Mouse (Mus musculus): ENCODE measurements around the gene Hjurp. TPM values are rescaled to one million over a fixed set of nuclear protein-coding genes. Genes with fewer than 3 reads are reported as not detected.

Hjurp gene
- polyA plus RNA-seq (2014; fragmentation: Nextera tagmentation; extraction: Ambion mirVana): 215 and 225 TPM in 2 replicates

GRCm38 (mm10) chr1:88277098-88277817, at the start of gene Hjurp, which contains the start of gene Trpm8:
Gene Hjurp (minus strand): TSS chr1:88277633.
Gene Trpm8 (plus strand): TSS chr1:88277661.
- H3K4me3 ChIP-seq (ENCODE audit: low read depth, low read length): peak within 1 kb of the TSS; percentile 53
- peaks cover 12% of the 10 kb centered on the region for H3K4me1 ChIP-seq (ENCODE audit: insufficient read depth)
- peak within 1 kb of the TSS; percentile 63 for H3K4me2 ChIP-seq
- peak; percentile 100 for TF ChIP-seq CTCF (IDR thresholded peaks at IDR 0.05; ENCODE audit: low read depth)
- H3K9ac ChIP-seq: peak within 1 kb of the TSS; percentile 73
- peaks cover 39% of the 10 kb centered on the region for H3K36me3 ChIP-seq (ENCODE audit: insufficient read depth)
- DNase-seq (peak; percentile 100), ATAC-seq (ENCODE audit: insufficient read depth) (peak; percentile 96)
- H3K27me3 ChIP-seq (ENCODE audit: insufficient read depth, low read length): no peaks in the 10 kb centered on the region
- no peaks in the 10 kb centered on the region for H3K9me3 ChIP-seq (ENCODE audit: low read depth, low read length)
- 1% methylated on average over 50 of the region's 50 CpGs for WGBS
- H3K27ac ChIP-seq (ENCODE audit: low read depth): peak within 1 kb of the TSS; percentile 89

GRCm38 (mm10) chr1:88323101-88323500, 45.7 kb upstream of the Hjurp start:
- Histone ChIP-seq H3K9ac (no peak overlapping the region), H3K4me1 (ENCODE audit: insufficient read depth) (no peaks in the 10 kb centered on the region), H3K4me2 (no peak overlapping the region), H3K4me3 (ENCODE audit: low read depth, low read length) (no peak overlapping the region), H3K27me3 (ENCODE audit: insufficient read depth, low read length) (no peaks in the 10 kb centered on the region), H3K36me3 (ENCODE audit: insufficient read depth) (no peaks in the 10 kb centered on the region), H3K27ac (ENCODE audit: low read depth) (no peak overlapping the region), H3K9me3 (ENCODE audit: low read depth, low read length) (no peaks in the 10 kb centered on the region)
- WGBS: 69% methylated on average over 3 of the region's 3 CpGs
- ATAC-seq (ENCODE audit: insufficient read depth) (no peak), DNase-seq (no peak)
- no peak for TF ChIP-seq CTCF (IDR thresholded peaks at IDR 0.05; ENCODE audit: low read depth)

- Histone ChIP-seq H3K4me3 (ENCODE audit: low read depth, low read length) (no peak overlapping the region), H3K27ac (ENCODE audit: low read depth) (no peak overlapping the region), H3K36me3 (ENCODE audit: insufficient read depth) (no peaks in the 10 kb centered on the region), H3K9ac (no peak overlapping the region), H3K4me1 (ENCODE audit: insufficient read depth) (no peaks in the 10 kb centered on the region), H3K4me2 (no peak overlapping the region), H3K9me3 (ENCODE audit: low read depth, low read length) (no peaks in the 10 kb centered on the region), H3K27me3 (ENCODE audit: insufficient read depth, low read length) (no peaks in the 10 kb centered on the region)
- ATAC-seq (ENCODE audit: insufficient read depth) (no peak), DNase-seq (no peak)
- no peak for TF ChIP-seq CTCF (IDR thresholded peaks at IDR 0.05; ENCODE audit: low read depth)
These were observed 44.7 kb upstream of the Hjurp start for GRCm38 (mm10) chr1:88322146-88322545.

GRCm38 (mm10) chr1:88320821-88321395, 43.5 kb upstream of the Hjurp start:
- H3K4me1 ChIP-seq (ENCODE audit: insufficient read depth): no peaks in the 10 kb centered on the region
- H3K4me3 ChIP-seq (ENCODE audit: low read depth, low read length): no peak overlapping the region
- TF ChIP-seq CTCF (IDR thresholded peaks at IDR 0.05; ENCODE audit: low read depth): no peak
- DNase-seq (no peak), ATAC-seq (ENCODE audit: insufficient read depth) (no peak)
- no peak overlapping the region for H3K4me2 ChIP-seq
- no peak overlapping the region for H3K27ac ChIP-seq (ENCODE audit: low read depth)
- H3K36me3 ChIP-seq (ENCODE audit: insufficient read depth): no peaks in the 10 kb centered on the region
- no peak overlapping the region for H3K9ac ChIP-seq
- 74% methylated on average over 7 of the region's 7 CpGs for WGBS
- no peaks in the 10 kb centered on the region for H3K27me3 ChIP-seq (ENCODE audit: insufficient read depth, low read length)
- no peaks in the 10 kb centered on the region for H3K9me3 ChIP-seq (ENCODE audit: low read depth, low read length)

GRCm38 (mm10) chr1:88318531-88319060, 41.2 kb upstream of the Hjurp start:
- peak; percentile 82 for DNase-seq
- no peak for ATAC-seq (ENCODE audit: insufficient read depth)
- Histone ChIP-seq H3K9ac (no peak overlapping the region), H3K4me2 (no peak overlapping the region), H3K9me3 (ENCODE audit: low read depth, low read length) (no peaks in the 10 kb centered on the region), H3K27ac (ENCODE audit: low read depth) (no peak overlapping the region), H3K4me1 (ENCODE audit: insufficient read depth) (no peaks in the 10 kb centered on the region), H3K36me3 (ENCODE audit: insufficient read depth) (no peaks in the 10 kb centered on the region), H3K27me3 (ENCODE audit: insufficient read depth, low read length) (no peaks in the 10 kb centered on the region), H3K4me3 (ENCODE audit: low read depth, low read length) (no peak overlapping the region)
- 68% methylated on average over 6 of the region's 6 CpGs for WGBS
- peak; percentile 84 for TF ChIP-seq CTCF (IDR thresholded peaks at IDR 0.05; ENCODE audit: low read depth)

GRCm38 (mm10) chr1:88317279-88317678, 39.8 kb upstream of the Hjurp start:
- no peak overlapping the region for H3K27ac ChIP-seq (ENCODE audit: low read depth)
- no peaks in the 10 kb centered on the region for H3K4me1 ChIP-seq (ENCODE audit: insufficient read depth)
- TF ChIP-seq CTCF (IDR thresholded peaks at IDR 0.05; ENCODE audit: low read depth): no peak
- H3K36me3 ChIP-seq (ENCODE audit: insufficient read depth): no peaks in the 10 kb centered on the region
- no peaks in the 10 kb centered on the region for H3K27me3 ChIP-seq (ENCODE audit: insufficient read depth, low read length)
- DNase-seq (no peak), ATAC-seq (ENCODE audit: insufficient read depth) (no peak)
- 74% methylated on average over 1 of the region's 1 CpGs for WGBS
- no peak overlapping the region for H3K9ac ChIP-seq
- no peaks in the 10 kb centered on the region for H3K9me3 ChIP-seq (ENCODE audit: low read depth, low read length)
- H3K4me2 ChIP-seq: no peak overlapping the region
- no peak overlapping the region for H3K4me3 ChIP-seq (ENCODE audit: low read depth, low read length)

- Histone ChIP-seq H3K4me1 (ENCODE audit: insufficient read depth) (no peaks in the 10 kb centered on the region), H3K9ac (no peak overlapping the region), H3K27ac (ENCODE audit: low read depth) (no peak overlapping the region), H3K36me3 (ENCODE audit: insufficient read depth) (no peaks in the 10 kb centered on the region), H3K27me3 (ENCODE audit: insufficient read depth, low read length) (no peaks in the 10 kb centered on the region), H3K9me3 (ENCODE audit: low read depth, low read length) (peaks cover 22% of the 10 kb centered on the region), H3K4me2 (no peak overlapping the region), H3K4me3 (ENCODE audit: low read depth, low read length) (no peak overlapping the region)
- DNase-seq (no peak), ATAC-seq (ENCODE audit: insufficient read depth) (no peak)
- no peak for TF ChIP-seq CTCF (IDR thresholded peaks at IDR 0.05; ENCODE audit: low read depth)
- WGBS: 66% methylated on average over 3 of the region's 3 CpGs
These were observed 32.9 kb upstream of the Hjurp start for GRCm38 (mm10) chr1:88310349-88310748.

Data from lung, embryonic 14.5 days (tissue).